Mouse (Mus musculus): Measurements from ENCODE around the gene Col5a2. TPM values are rescaled to one million over a fixed set of nuclear protein-coding genes. Genes with fewer than 3 reads are reported as not detected.

Gene Col5a2
- total and polyA plus RNA-seq, 3 experiments, result not detected

DNA sequence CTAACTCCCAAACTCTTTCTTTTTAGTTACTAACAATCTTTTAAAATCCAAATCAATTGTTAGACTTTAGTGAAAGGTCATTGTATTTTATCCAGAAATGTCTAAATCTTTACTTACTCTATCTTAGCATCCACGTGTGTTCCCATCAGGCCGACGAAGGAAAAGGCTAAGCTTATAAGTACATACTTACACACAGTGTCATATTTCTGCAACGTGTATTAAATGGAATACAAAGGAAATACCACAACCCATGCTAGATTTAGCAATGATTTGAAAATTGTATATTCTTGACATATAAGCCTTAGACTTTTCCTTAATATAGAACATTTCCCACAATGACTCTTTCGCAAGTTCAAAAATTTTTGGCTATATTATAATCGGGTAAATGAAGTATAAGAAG lies 2.6 kb downstream of the Col5a2 start (continued):
- no peak for TF ChIP-seq MAFK (IDR thresholded peaks at IDR 0.05; ENCODE audit: insufficient replicate concordance, low read length)

DNA sequence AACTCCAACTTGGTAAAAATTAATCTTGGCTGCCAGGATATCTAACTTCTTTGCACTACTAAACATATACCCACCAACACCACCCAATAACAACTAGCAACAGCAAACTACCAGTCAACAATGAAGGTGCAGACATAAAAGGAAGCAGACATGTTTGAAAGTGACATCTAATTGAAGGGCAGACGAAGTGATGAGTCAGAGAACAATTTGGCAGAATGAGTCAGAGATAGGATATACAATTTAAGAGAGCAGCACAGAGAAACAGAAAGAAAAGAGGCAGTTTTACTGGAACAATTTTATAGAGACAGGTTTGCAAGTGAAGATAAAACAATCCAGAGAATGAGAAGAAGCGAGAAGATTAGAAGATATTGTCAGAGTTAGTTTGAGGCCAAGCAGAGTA lies 8.1 kb downstream of the Col5a2 start:
- Histone ChIP-seq H3K79me2 (replicated peaks; ENCODE audit: control insufficient read depth, extremely low read depth, insufficient read depth, poor library complexity, severe bottlenecking) (no peaks in the 10 kb centered on the region), H3K36me3 (replicated peaks in 1 of 2; ENCODE audit: control insufficient read depth in 1 of 2, insufficient read depth in 1 of 2, low read length in 1 of 2) (no peaks in the 10 kb centered on the region), H3K27me3 (replicated peaks) (no peaks in the 10 kb centered on the region), H3K4me2 (ENCODE audit: insufficient read depth, low read depth, poor library complexity, severe bottlenecking) (no peak overlapping the region), H3K4me3 (replicated peaks in 1 of 3; ENCODE audit: low read depth in 2 of 3, low read length in 2 of 3, poor library complexity in 1 of 3) (no peak overlapping the region), H3K9ac (ENCODE audit: insufficient read depth, low read depth) (no peak overlapping the region), H3K27ac (ENCODE audit: insufficient read depth, low read depth) (no peak overlapping the region), H3K9me3 (replicated peaks; ENCODE audit: low read length) (no peaks in the 10 kb centered on the region), H3K4me1 (ENCODE audit: control insufficient read depth in 1 of 2, insufficient read depth in 2 of 2) (no peaks in the 10 kb centered on the region)
- no peak for TF ChIP-seq UBTF (IDR thresholded peaks at IDR 0.05; ENCODE audit: low read depth, low read length)
- TF ChIP-seq USF1 (IDR thresholded peaks at IDR 0.05; ENCODE audit: low read depth, low read length), result no peak
- TF ChIP-seq ZC3H11A (IDR thresholded peaks at IDR 0.05; ENCODE audit: low read depth, low read length), result no peak
- TF ChIP-seq CHD2 (IDR thresholded peaks at IDR 0.05; ENCODE audit: low read length), result no peak
- TF ChIP-seq POLR2A (IDR thresholded peaks at IDR 0.05; ENCODE audit: low read depth, low read length), result no peak
- TF ChIP-seq MYC (IDR thresholded peaks at IDR 0.05; ENCODE audit: low read depth, low read length), result no peak
- no peak for TF ChIP-seq POLR2AphosphoS2 (IDR thresholded peaks at IDR 0.05; ENCODE audit: low read depth, low read length)
- no peak for TF ChIP-seq EP300 (IDR thresholded peaks at IDR 0.05; ENCODE audit: low read length)
- in situ Hi-C loops (cut with MboI; ENCODE audit: low pct_ligation_motif_present, low pct_unique_long_range_greater_than_20kb, low sequenced_read_pairs), result no loop called here
- dilution Hi-C loops (cut with MboI; ENCODE audit: extremely low pct_ligation_motif_present, extremely low pct_unique_long_range_greater_than_20kb, low sequenced_read_pairs), result no loop called here
- no peak for DNase-seq (ENCODE audit: extremely low read depth)

- DNase-seq (ENCODE audit: extremely low read depth), result peak; percentile 5
- in situ Hi-C loops (cut with MboI; ENCODE audit: low pct_ligation_motif_present, low pct_unique_long_range_greater_than_20kb, low sequenced_read_pairs), result no loop called here
- Histone ChIP-seq H3K4me3 (replicated peaks in 1 of 3; ENCODE audit: low read depth in 2 of 3, low read length in 2 of 3, poor library complexity in 1 of 3) (no peak overlapping the region), H3K36me3 (replicated peaks in 1 of 2; ENCODE audit: control insufficient read depth in 1 of 2, insufficient read depth in 1 of 2, low read length in 1 of 2) (no peaks in the 10 kb centered on the region), H3K4me1 (ENCODE audit: control insufficient read depth in 1 of 2, insufficient read depth in 2 of 2) (no peaks in the 10 kb centered on the region), H3K79me2 (replicated peaks; ENCODE audit: control insufficient read depth, extremely low read depth, insufficient read depth, poor library complexity, severe bottlenecking) (no peaks in the 10 kb centered on the region), H3K9me3 (replicated peaks; ENCODE audit: low read length) (no peaks in the 10 kb centered on the region), H3K4me2 (ENCODE audit: insufficient read depth, low read depth, poor library complexity, severe bottlenecking) (no peak overlapping the region), H3K9ac (ENCODE audit: insufficient read depth, low read depth) (no peak overlapping the region), H3K27me3 (replicated peaks) (no peaks in the 10 kb centered on the region), H3K27ac (ENCODE audit: insufficient read depth, low read depth) (no peak overlapping the region)
- TF ChIP-seq MYC (IDR thresholded peaks at IDR 0.05; ENCODE audit: low read depth, low read length) (no peak), CHD2 (IDR thresholded peaks at IDR 0.05; ENCODE audit: low read length) (no peak), MAX (IDR thresholded peaks at IDR 0.05; ENCODE audit: low read length) (no peak), GABPA (IDR thresholded peaks at IDR 0.05; ENCODE audit: insufficient replicate concordance, low read depth, low read length) (no peak), NELFE (IDR thresholded peaks at IDR 0.05; ENCODE audit: low read depth, low read length) (no peak), JUND (conservative IDR thresholded peaks at IDR 0.05; ENCODE audit: low read depth, low read length) (no peak), POLR2AphosphoS2 (IDR thresholded peaks at IDR 0.05; ENCODE audit: low read depth, low read length) (no peak), ZKSCAN1 (IDR thresholded peaks at IDR 0.05; ENCODE audit: borderline replicate concordance, low read depth, low read length) (no peak), SMC3 (IDR thresholded peaks at IDR 0.05; ENCODE audit: low read depth, low read length) (no peak)
- dilution Hi-C loops (cut with MboI; ENCODE audit: extremely low pct_ligation_motif_present, extremely low pct_unique_long_range_greater_than_20kb, low sequenced_read_pairs), result no loop called here
Measured at GRCm38 (mm10) chr1:45492130-45492723, 10.9 kb downstream of the Col5a2 start.
